Mouse (Mus musculus) regulatory T cell (primary cell): ENCODE data around the gene Sec22c.

Source experiments
- in situ Hi-C: fragments of 300-600 bp; cut with MboI, MseI; formaldehyde crosslinking; loops from one replicate; pipeline ENCODE4 v1.15.1; 2025; ENCODE audit warnings: high pct_unique_total_duplicates

The Sec22c gene

GRCm38 (mm10) chr9:121657143-121657542 lies 48.1 kb downstream of the Sec22c start:
- in situ Hi-C loops, result no loop called here

GRCm38 (mm10) chr9:121656322-121656721 lies 49.0 kb downstream of the Sec22c start:
- in situ Hi-C loops, result no loop called here

DNA sequence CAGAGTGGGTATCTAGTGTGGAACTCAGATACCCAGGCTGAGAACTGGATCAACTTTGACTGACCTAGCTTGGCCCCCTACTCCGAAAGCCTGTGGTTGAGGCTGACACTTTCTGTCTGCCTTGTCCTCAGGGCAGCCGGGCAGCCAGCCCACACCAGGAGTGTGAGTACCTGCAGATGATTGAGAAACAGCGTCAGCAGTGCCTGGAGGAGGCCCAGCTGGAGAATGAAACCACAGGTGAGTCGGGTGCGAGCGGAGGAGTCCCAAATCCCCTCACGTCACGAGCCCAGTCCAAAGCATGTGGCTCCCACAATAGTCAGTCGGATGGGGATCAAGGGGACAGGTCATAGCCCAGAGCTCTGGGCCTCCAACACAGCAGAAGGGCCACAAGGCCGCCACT lies 51.6 kb downstream of the Sec22c start:
- in situ Hi-C loops, result no loop called here

DNA sequence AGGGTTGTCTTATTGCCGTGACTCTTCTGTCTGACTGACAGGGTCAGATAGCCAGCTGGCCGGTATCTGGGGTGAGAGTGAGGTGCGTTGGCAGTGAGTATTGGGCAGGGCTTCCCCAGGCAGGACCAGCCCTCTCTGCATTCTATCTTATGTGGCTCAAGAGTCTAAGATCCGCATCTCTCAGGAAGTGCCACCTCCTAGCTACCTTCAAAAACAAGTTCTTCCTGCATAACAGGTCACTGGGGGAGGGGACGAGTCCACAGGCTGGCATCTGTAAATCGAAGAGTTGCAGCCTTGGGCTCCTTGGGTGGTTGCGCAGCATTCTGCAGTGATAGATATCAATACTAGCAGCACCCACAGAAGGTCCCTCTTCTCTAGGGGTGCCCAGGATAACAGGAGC lies 58.3 kb downstream of the Sec22c start:
- in situ Hi-C loops, result no loop called here

GRCm38 (mm10) chr9:121644855-121645254 lies 60.4 kb downstream of the Sec22c start:
- in situ Hi-C loops, result no loop called here

GRCm38 (mm10) chr9:121642401-121643181 lies 62.7 kb downstream of the Sec22c start, which contains the start of gene Vipr1:
Vipr1 (plus strand) TSS chr9:121642716.
- in situ Hi-C loops, result no loop called here

GRCm38 (mm10) chr9:121642001-121642400 lies 63.3 kb downstream of the Sec22c start, which contains the start of gene Lyzl4:
Lyzl4 (minus strand) TSS chr9:121642096.
- in situ Hi-C loops, result no loop called here

- in situ Hi-C loops, result no loop called here
These were observed 63.9 kb downstream of the Sec22c start for GRCm38 (mm10) chr9:121641235-121641915.

- in situ Hi-C loops, result no loop called here
These were observed 65.5 kb downstream of the Sec22c start for GRCm38 (mm10) chr9:121639790-121640189.

- in situ Hi-C loops, result no loop called here
These were observed 69.3 kb downstream of the Sec22c start for GRCm38 (mm10) chr9:121635835-121636576.

DNA sequence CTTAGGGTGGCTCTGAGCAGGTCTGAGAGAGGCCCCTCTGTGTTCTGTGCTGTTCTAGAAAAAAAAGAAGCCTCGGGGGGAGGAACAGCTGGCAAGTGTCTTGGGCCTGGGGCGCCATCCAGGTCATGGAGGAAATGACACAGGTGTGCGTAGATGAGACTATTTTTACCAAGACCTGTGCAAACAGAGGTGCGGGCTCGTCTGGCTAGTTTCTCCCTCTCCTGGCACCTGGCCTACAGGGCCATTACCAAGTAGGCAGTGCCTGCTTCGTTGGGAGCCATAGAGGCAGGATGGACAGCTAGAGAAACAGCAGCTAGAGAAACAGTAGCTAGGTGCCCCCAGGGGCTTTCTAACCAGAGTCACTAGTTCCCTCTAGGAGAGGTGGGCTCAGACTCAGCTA lies 72.0 kb downstream of the Sec22c start:
- in situ Hi-C loops, result no loop called here

DNA sequence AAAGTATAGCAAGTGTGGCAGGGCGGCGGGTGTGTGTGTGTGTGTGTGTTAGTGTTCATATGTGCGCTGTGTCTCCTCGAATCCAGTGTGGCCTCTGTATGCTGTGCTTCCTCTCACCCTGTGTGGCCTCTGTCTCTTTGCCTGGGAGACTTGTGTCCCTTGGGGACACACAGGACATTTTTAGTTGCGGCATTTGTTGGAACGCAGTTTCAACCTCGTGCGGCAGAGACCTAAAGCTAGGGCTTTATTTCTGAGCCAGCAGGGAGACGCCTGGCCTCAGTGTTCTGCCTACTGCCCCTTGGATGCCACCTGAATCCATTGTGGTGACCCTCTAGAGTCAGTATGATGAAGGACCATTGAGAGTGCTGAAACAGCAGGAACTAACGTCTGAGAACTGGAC lies 72.4 kb downstream of the Sec22c start:
- in situ Hi-C loops, result no loop called here

- in situ Hi-C loops, result no loop called here
These were observed 73.3 kb downstream of the Sec22c start for GRCm38 (mm10) chr9:121631946-121632345.

DNA sequence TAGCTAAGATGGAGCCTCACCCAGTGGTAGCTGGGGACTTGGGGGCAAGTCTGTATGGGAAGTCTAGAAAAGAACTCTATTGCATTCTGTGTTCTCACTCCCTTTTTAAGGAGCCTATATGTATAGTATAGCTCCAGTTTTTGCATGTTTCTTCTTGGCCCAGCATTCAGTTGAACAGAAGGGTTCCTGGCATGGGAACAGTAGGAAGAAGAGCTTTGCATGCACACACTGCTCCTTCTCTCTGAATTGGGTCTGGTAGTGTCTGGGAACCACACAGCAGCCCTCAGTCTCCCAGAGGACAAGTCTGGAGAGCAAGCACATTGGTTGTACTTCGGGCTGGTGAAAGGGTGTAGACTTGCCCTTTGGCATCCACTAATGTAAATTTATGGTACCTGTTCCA lies 74.7 kb downstream of the Sec22c start:
- in situ Hi-C loops, result no loop called here
